Mouse (Mus musculus): Measurements from ENCODE around the gene Gm45799.

GRCm38 (mm10) chr7:105721916-105722315 lies 81.6 kb downstream of the Gm45799 start:
- no peak for TF ChIP-seq CTCF (IDR thresholded peaks at IDR 0.05 in 2 of 3, conservative IDR thresholded peaks at IDR 0.05 in 1 of 3; ENCODE audit: control insufficient read depth in 1 of 3, insufficient read depth in 1 of 3, low read depth in 2 of 3, low read length in 3 of 3, poor library complexity in 1 of 3, severe bottlenecking in 1 of 3)
- TF ChIP-seq CHD2 (IDR thresholded peaks at IDR 0.05; ENCODE audit: low read length), result no peak
- no peak for TF ChIP-seq POLR2A (IDR thresholded peaks at IDR 0.05; ENCODE audit: control insufficient read depth in 1 of 2, insufficient read depth in 1 of 2, low read depth in 1 of 2, low read length in 2 of 2, poor library complexity in 1 of 2)
- TF ChIP-seq EP300 (IDR thresholded peaks at IDR 0.05; ENCODE audit: low read depth in 1 of 2, low read length in 2 of 2), result no peak
- TF ChIP-seq RAD21 (IDR thresholded peaks at IDR 0.05; ENCODE audit: low read depth, low read length), result no peak
- no peak for TF ChIP-seq E2F4 (IDR thresholded peaks at IDR 0.05; ENCODE audit: borderline replicate concordance, low read depth, low read length)
- TF ChIP-seq GABPA (IDR thresholded peaks at IDR 0.05; ENCODE audit: low read depth, low read length), result no peak
- TF ChIP-seq ETS1 (IDR thresholded peaks at IDR 0.05; ENCODE audit: low read depth, low read length), result no peak
- TF ChIP-seq MXI1 (IDR thresholded peaks at IDR 0.05; ENCODE audit: low read depth, low read length), result no peak
- no peak for TF ChIP-seq TCF12 (IDR thresholded peaks at IDR 0.05; ENCODE audit: low read depth, low read length)
- no peak for TF ChIP-seq BHLHE40 (IDR thresholded peaks at IDR 0.05; ENCODE audit: borderline replicate concordance, low read depth, low read length)
- TF ChIP-seq SMC3 (IDR thresholded peaks at IDR 0.05; ENCODE audit: low read depth, low read length), result no peak
- no peak for TF ChIP-seq TAL1 (IDR thresholded peaks at IDR 0.05; ENCODE audit: low read length)
